Mouse (Mus musculus): ENCODE results near the gene Lbhd2.
A peak's percentile ranks its signal among the peaks of the same experiment; 100 is the strongest.

Gene Lbhd2

GRCm38 (mm10) chr12:111409583-111409982 is 3.0 kb downstream of the Lbhd2 start:
- DNase-seq (ENCODE audit: low read depth, low spot score) = no peak

GRCm38 (mm10) chr12:111411631-111412355 is 5.2 kb downstream of the Lbhd2 start:
- DNase-seq (ENCODE audit: low read depth, low spot score) = no peak

GRCm38 (mm10) chr12:111412581-111413284 is 6.1 kb downstream of the Lbhd2 start:
- no peak for DNase-seq (ENCODE audit: low read depth, low spot score)

GRCm38 (mm10) chr12:111413300-111413699 is 6.7 kb downstream of the Lbhd2 start:
- peak; percentile 79 for DNase-seq (ENCODE audit: low read depth, low spot score)

- no peak for DNase-seq (ENCODE audit: low read depth, low spot score)
Measured at GRCm38 (mm10) chr12:111416921-111417779, 10.5 kb downstream of the Lbhd2 start, which contains the start of gene Exoc3l4. TSS of gene Exoc3l4 (plus strand) at chr12:111417017.

GRCm38 (mm10) chr12:111419918-111420317 is 13.3 kb downstream of the Lbhd2 start:
- no peak for DNase-seq (ENCODE audit: low read depth, low spot score)

- DNase-seq (ENCODE audit: low read depth, low spot score) = no peak
Measured at GRCm38 (mm10) chr12:111420946-111421709, 14.5 kb downstream of the Lbhd2 start.

- DNase-seq (ENCODE audit: low read depth, low spot score) = no peak
Measured at GRCm38 (mm10) chr12:111422852-111423251, 16.2 kb downstream of the Lbhd2 start.

GRCm38 (mm10) chr12:111423570-111424129 is 17.0 kb downstream of the Lbhd2 start:
- DNase-seq (ENCODE audit: low read depth, low spot score) = no peak

- no peak for DNase-seq (ENCODE audit: low read depth, low spot score)
Measured at GRCm38 (mm10) chr12:111424547-111424946, 17.9 kb downstream of the Lbhd2 start.

GRCm38 (mm10) chr12:111425258-111425657 is 18.6 kb downstream of the Lbhd2 start:
- DNase-seq (ENCODE audit: low read depth, low spot score) = peak; percentile 48

GRCm38 (mm10) chr12:111425789-111426460 is 19.3 kb downstream of the Lbhd2 start:
- DNase-seq (ENCODE audit: low read depth, low spot score) = peak; percentile 79

GRCm38 (mm10) chr12:111427438-111428113 is 21.0 kb downstream of the Lbhd2 start:
- no peak for DNase-seq (ENCODE audit: low read depth, low spot score)

- no peak for DNase-seq (ENCODE audit: low read depth, low spot score)
Measured at GRCm38 (mm10) chr12:111428364-111428763, 21.8 kb downstream of the Lbhd2 start.

GRCm38 (mm10) chr12:111428961-111429911 is 22.6 kb downstream of the Lbhd2 start:
- peak; percentile 31 for DNase-seq (ENCODE audit: low read depth, low spot score)

GRCm38 (mm10) chr12:111430049-111430867 is 23.6 kb downstream of the Lbhd2 start:
- DNase-seq (ENCODE audit: low read depth, low spot score) = no peak

GRCm38 (mm10) chr12:111430868-111431817 is 24.5 kb downstream of the Lbhd2 start:
- DNase-seq (ENCODE audit: low read depth, low spot score) = no peak
